Comparison of ENCODE assay signal across 1 mouse cellular context in the genomic region with DNA sequence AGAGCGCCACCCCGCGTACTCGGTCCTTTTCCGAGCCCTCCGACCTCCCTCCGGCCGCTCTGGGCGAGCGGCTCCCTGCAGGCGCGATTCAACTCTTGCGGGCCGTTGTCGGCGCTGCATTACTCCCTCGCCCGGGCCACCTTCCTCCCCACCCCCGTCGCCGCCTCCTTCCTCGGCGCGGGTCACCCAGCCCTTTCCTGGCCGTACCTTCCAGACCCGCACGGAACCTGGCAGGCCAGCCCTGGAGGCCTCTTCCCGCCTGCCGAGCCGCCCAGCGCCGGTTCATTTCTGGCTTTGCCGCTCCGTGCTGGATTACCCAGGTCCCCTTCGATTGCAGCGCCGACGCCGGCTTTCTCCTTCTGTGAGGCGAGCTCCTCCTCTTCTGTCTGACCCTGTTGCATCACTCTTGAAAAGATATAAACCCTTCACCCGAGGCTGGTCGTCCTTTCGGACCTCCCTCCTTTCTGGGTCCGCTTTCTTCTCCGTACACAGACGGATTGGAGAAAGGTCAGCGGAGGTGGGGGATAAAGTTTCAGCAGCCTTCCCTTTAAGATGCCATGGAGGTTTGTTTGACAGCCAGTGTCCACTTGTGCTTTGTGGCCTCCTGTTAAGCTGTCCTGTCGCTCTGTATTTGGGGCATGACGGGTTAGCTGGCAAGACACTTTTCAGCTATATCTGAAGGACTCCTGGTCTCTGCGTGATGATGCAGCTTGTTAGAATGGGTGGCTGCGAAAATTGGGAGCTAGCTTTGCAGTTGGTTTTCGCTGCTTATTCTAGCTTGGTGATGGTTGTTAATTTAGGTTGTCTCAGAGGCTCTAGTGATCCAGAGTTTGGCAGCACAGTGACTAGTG.
A peak's percentile ranks its signal among the peaks of the same experiment; 100 is the strongest.
TF ChIP-seq lines count a peak whose summit lies in the region.

No protein-coding gene starts in this region.

TF ChIP-seq in myocyte, 11 proteins besides CTCF, POLR2A, EP300 and RAD21 (continued from another document):
- TF ChIP-seq MYOG (IDR thresholded peaks at IDR 0.05; ENCODE audit: control insufficient read depth in 1 of 3, insufficient read depth in 1 of 3, insufficient read length in 2 of 3, low read depth in 2 of 3) = peak in 1 of 3 experiments; percentile 3
- no peak for TF ChIP-seq REST (IDR thresholded peaks at IDR 0.05; ENCODE audit: insufficient read depth, insufficient read length)
